Mouse (Mus musculus): ENCODE measurements around the gene Ccs. TPM values are rescaled to one million over a fixed set of nuclear protein-coding genes. Genes with fewer than 3 reads are reported as not detected.
"Not testable (repeated sequence)": the region's sequence is repeated elsewhere in the genome, so short reads cannot be mapped to it uniquely, and the experiment has no call there.

Gene Ccs
- polyA plus RNA-seq (2016; fragmentation: Nextera tagmentation; extraction: Ambion mirVana), result 56.4 and 60.4 TPM in 2 replicates

DNA sequence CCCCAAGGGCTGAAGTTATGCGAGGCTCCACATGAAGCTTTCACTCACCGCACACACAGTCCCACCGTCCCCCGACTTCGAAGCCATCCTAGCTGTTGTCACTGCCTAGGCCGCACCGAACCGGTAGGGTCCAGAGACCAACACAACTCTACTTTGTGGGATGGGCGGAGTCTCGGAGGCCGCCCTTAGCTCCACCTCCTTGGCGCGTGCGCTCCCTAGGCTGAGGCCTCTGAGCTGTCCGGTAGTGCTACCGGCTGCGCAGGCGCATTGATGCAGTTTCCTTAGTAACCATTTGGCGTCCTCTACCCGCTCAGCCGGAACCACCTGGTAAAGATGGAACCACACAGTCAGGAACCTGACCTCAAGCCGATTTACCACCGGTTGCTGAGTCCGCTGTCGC lies at the start of gene Ccs, which contains the start of gene Ccdc87:
Gene Ccs (minus strand): TSS at position 184 of the 400 bp plus-strand sequence.
Gene Ccdc87 (plus strand): TSS at position 218 of the 400 bp plus-strand sequence.
- ATAC-seq (ENCODE audit: insufficient number of reproducible peaks, insufficient read depth, low FRiP score, low TSS enrichment, low read depth), result peak; percentile 99
- no peak within 1 kb of the TSS for H3K27ac ChIP-seq
- WGBS, result under 1% methylated on average over 25 of the region's 25 CpGs

GRCm38 (mm10) chr19:4883961-4884360 lies 44.8 kb upstream of the Ccs start:
- Histone ChIP-seq H3K36me3 (no peaks in the 10 kb centered on the region), H3K9me3 (no peaks in the 10 kb centered on the region), H3K4me1 (replicated peaks) (peaks cover 4% of the 10 kb centered on the region), H3K27ac (no peak overlapping the region), H3K4me3 (replicated peaks) (no peak overlapping the region), H3K27me3 (no peaks in the 10 kb centered on the region), H3K9ac (replicated peaks) (no peak overlapping the region), H3K4me2 (no peak overlapping the region)
- no peak for ATAC-seq (ENCODE audit: insufficient number of reproducible peaks, insufficient read depth, low FRiP score, low TSS enrichment, low read depth)
- 78% methylated on average over 4 of the region's 4 CpGs for WGBS

More for the DNA sequence above, at the start of gene Ccs, which contains the start of gene Ccdc87:
- Histone ChIP-seq H3K4me2 (peak within 1 kb of the TSS; percentile 96), H3K4me3 (replicated peaks) (peak within 1 kb of the TSS; percentile 62), H3K4me1 (replicated peaks) (peaks cover 14% of the 10 kb centered on the region), H3K9me3 (no peaks in the 10 kb centered on the region), H3K9ac (replicated peaks) (peak within 1 kb of the TSS; percentile 75), H3K27me3 (peaks cover 38% of the 10 kb centered on the region), H3K36me3 (peaks cover 4% of the 10 kb centered on the region; the same call in 1 of the 2 replicates)

- no peaks in the 10 kb centered on the region for H3K9me3 ChIP-seq
- peak overlapping the region; percentile 89 for H3K4me3 ChIP-seq (replicated peaks)
- H3K9ac ChIP-seq (replicated peaks), result peak overlapping the region; percentile 86; the same call in 1 of the 2 replicates
- ATAC-seq (ENCODE audit: insufficient number of reproducible peaks, insufficient read depth, low FRiP score, low TSS enrichment, low read depth), result no peak
- 48% methylated on average over 10 of the region's 10 CpGs for WGBS
- H3K36me3 ChIP-seq, result no peaks in the 10 kb centered on the region
- H3K27me3 ChIP-seq, result peaks cover 14% of the 10 kb centered on the region
- H3K4me2 ChIP-seq, result peak overlapping the region; percentile 97
- peaks cover 14% of the 10 kb centered on the region for H3K4me1 ChIP-seq (replicated peaks)
- H3K27ac ChIP-seq, result no peak overlapping the region
Observed at GRCm38 (mm10) chr19:4879324-4879703, 40.2 kb upstream of the Ccs start.

GRCm38 (mm10) chr19:4878405-4879323 lies 39.5 kb upstream of the Ccs start, which contains the start of gene Zdhhc24:
Gene Zdhhc24 (plus strand): TSS chr19:4878668.
- no peaks in the 10 kb centered on the region for H3K36me3 ChIP-seq
- peak within 1 kb of the TSS; percentile 86 for H3K9ac ChIP-seq (replicated peaks)
- H3K9me3 ChIP-seq, result no peaks in the 10 kb centered on the region
- peak within 1 kb of the TSS; percentile 97 for H3K4me2 ChIP-seq
- peak; percentile 91 for ATAC-seq (ENCODE audit: insufficient number of reproducible peaks, insufficient read depth, low FRiP score, low TSS enrichment, low read depth)
- H3K27me3 ChIP-seq, result peaks cover 14% of the 10 kb centered on the region
- H3K4me3 ChIP-seq (replicated peaks), result peak within 1 kb of the TSS; percentile 89
- H3K27ac ChIP-seq, result peak within 1 kb of the TSS; percentile 66
- H3K4me1 ChIP-seq (replicated peaks), result peaks cover 14% of the 10 kb centered on the region
- WGBS, result under 1% methylated on average over 52 of the region's 52 CpGs

GRCm38 (mm10) chr19:4877785-4878184 lies 38.7 kb upstream of the Ccs start, which contains the start of gene Actn3:
Gene Actn3 (minus strand): TSS chr19:4877909.
- Histone ChIP-seq H3K36me3 (no peaks in the 10 kb centered on the region), H3K9me3 (no peaks in the 10 kb centered on the region), H3K9ac (replicated peaks) (peak within 1 kb of the TSS; percentile 86), H3K4me2 (peak within 1 kb of the TSS; percentile 97), H3K27ac (peak within 1 kb of the TSS; percentile 66), H3K27me3 (peaks cover 14% of the 10 kb centered on the region), H3K4me1 (replicated peaks) (peaks cover 14% of the 10 kb centered on the region), H3K4me3 (replicated peaks) (peak within 1 kb of the TSS; percentile 89)
- peak; percentile 30 for ATAC-seq (ENCODE audit: insufficient number of reproducible peaks, insufficient read depth, low FRiP score, low TSS enrichment, low read depth)
- WGBS, result 2% methylated on average over 17 of the region's 17 CpGs

- 65% methylated on average over 3 of the region's 3 CpGs for WGBS
- Histone ChIP-seq H3K27ac (peak overlapping the region; percentile 1; the same call in 1 of the 2 replicates), H3K4me2 (no peak overlapping the region)
Observed at GRCm38 (mm10) chr19:4876755-4877154, 37.6 kb upstream of the Ccs start.

DNA sequence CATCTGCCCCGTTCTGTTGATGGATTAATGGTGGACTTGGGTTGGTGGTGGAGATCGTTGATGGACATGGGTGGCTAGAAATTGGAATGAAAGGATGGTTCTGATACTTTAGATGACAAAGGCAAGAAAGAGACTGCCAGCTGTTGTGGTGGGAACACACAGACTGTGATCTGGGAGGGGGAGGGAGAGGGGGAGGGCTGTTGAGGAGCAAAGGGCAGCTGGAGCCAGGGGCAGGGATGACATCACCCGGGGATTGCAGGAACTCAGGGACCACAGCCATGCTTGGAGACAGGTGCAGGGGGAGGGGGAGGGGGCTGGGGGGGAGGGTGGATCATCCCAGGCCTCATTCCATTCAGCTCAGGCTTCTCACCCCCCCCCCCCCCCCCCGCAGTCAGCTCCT lies 37.1 kb upstream of the Ccs start:
- H3K9me3 ChIP-seq, result no peaks in the 10 kb centered on the region
- H3K9ac ChIP-seq (replicated peaks), result no peak overlapping the region
- peaks cover 14% of the 10 kb centered on the region for H3K27me3 ChIP-seq
- no peak overlapping the region for H3K27ac ChIP-seq
- H3K4me2 ChIP-seq, result no peak overlapping the region
- H3K36me3 ChIP-seq, result no peaks in the 10 kb centered on the region
- ATAC-seq (ENCODE audit: insufficient number of reproducible peaks, insufficient read depth, low FRiP score, low TSS enrichment, low read depth), result no peak
- H3K4me3 ChIP-seq (replicated peaks), result no peak overlapping the region
- WGBS, result 73% methylated on average over 4 of the region's 4 CpGs
- H3K4me1 ChIP-seq (replicated peaks), result peaks cover 14% of the 10 kb centered on the region

More at GRCm38 (mm10) chr19:4876755-4877154, 37.6 kb upstream of the Ccs start:
- Histone ChIP-seq H3K4me1 (replicated peaks) (peaks cover 14% of the 10 kb centered on the region), H3K27me3 (peaks cover 14% of the 10 kb centered on the region), H3K9ac (replicated peaks) (no peak overlapping the region), H3K36me3 (no peaks in the 10 kb centered on the region), H3K9me3 (no peaks in the 10 kb centered on the region), H3K4me3 (replicated peaks) (no peak overlapping the region)
- no peak for ATAC-seq (ENCODE audit: insufficient number of reproducible peaks, insufficient read depth, low FRiP score, low TSS enrichment, low read depth)

- ATAC-seq (ENCODE audit: insufficient number of reproducible peaks, insufficient read depth, low FRiP score, low TSS enrichment, low read depth); H3K9ac ChIP-seq (replicated peaks); H3K4me3 ChIP-seq (replicated peaks); H3K27ac ChIP-seq; H3K4me2 ChIP-seq; H3K9me3 ChIP-seq; H3K36me3 ChIP-seq: not testable (repeated sequence)
- Histone ChIP-seq H3K4me1 (replicated peaks) (peaks cover 14% of the 10 kb centered on the region), H3K27me3 (peaks cover 14% of the 10 kb centered on the region)
- WGBS, result 77% methylated on average over 1 of the region's 1 CpGs
Observed at GRCm38 (mm10) chr19:4874613-4875012, 35.5 kb upstream of the Ccs start.

GRCm38 (mm10) chr19:4865147-4865546 lies 26.0 kb upstream of the Ccs start:
- Histone ChIP-seq H3K4me2 (peak overlapping the region; percentile 39), H3K4me1 (replicated peaks) (no peaks in the 10 kb centered on the region), H3K27ac (no peak overlapping the region), H3K4me3 (replicated peaks) (no peak overlapping the region), H3K27me3 (peaks cover 40% of the 10 kb centered on the region), H3K9me3 (no peaks in the 10 kb centered on the region), H3K36me3 (peaks cover 5% of the 10 kb centered on the region; the same call in 1 of the 2 replicates), H3K9ac (replicated peaks) (no peak overlapping the region)
- ATAC-seq (ENCODE audit: insufficient number of reproducible peaks, insufficient read depth, low FRiP score, low TSS enrichment, low read depth), result no peak
- 4% methylated on average over 17 of the region's 17 CpGs for WGBS

DNA sequence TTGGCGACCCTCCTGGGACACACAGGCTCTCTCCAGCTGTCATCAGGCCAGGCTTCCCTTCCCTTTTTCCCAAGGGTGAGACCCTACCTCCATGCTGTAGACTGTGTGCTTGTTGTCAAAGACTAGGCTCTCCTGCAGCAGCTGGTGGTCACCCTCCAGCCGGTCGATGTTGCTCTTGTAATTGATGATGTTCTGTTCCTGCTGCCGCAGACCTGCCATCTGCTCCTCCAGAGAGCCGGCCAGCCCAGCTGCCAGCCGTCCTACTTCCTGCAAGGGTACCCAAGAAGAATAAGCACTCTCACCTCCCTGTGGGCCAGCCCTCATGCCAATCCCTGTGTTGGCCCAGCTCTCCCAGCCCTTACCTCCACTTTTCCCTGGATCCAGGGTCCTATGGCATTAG lies 23.9 kb upstream of the Ccs start:
- Histone ChIP-seq H3K4me3 (replicated peaks) (no peak overlapping the region), H3K27ac (no peak overlapping the region), H3K27me3 (peaks cover 31% of the 10 kb centered on the region), H3K4me2 (no peak overlapping the region), H3K9ac (replicated peaks) (no peak overlapping the region), H3K9me3 (no peaks in the 10 kb centered on the region), H3K4me1 (replicated peaks) (no peaks in the 10 kb centered on the region), H3K36me3 (peaks cover 8% of the 10 kb centered on the region; the same call in 1 of the 2 replicates)
- WGBS, result 79% methylated on average over 6 of the region's 6 CpGs
- ATAC-seq (ENCODE audit: insufficient number of reproducible peaks, insufficient read depth, low FRiP score, low TSS enrichment, low read depth), result no peak

GRCm38 (mm10) chr19:4859081-4859480 lies 19.9 kb upstream of the Ccs start:
- 74% methylated on average over 6 of the region's 6 CpGs for WGBS
- H3K9me3 ChIP-seq, result no peaks in the 10 kb centered on the region
- no peak overlapping the region for H3K4me3 ChIP-seq (replicated peaks)
- no peak overlapping the region for H3K27ac ChIP-seq
- no peak overlapping the region for H3K9ac ChIP-seq (replicated peaks)
- peaks cover 12% of the 10 kb centered on the region; the same call in 1 of the 2 replicates for H3K36me3 ChIP-seq
- H3K27me3 ChIP-seq, result peaks cover 12% of the 10 kb centered on the region; the same call in 1 of the 2 replicates
- ATAC-seq (ENCODE audit: insufficient number of reproducible peaks, insufficient read depth, low FRiP score, low TSS enrichment, low read depth), result no peak
- H3K4me2 ChIP-seq, result no peak overlapping the region
- H3K4me1 ChIP-seq (replicated peaks), result peaks cover 12% of the 10 kb centered on the region
